Mouse (Mus musculus): ENCODE measurements around the gene Trat1. TPM values are rescaled to one million over a fixed set of nuclear protein-coding genes. Genes with fewer than 3 reads are reported as not detected.

The Trat1 gene
- polyA plus RNA-seq, 1 experiment from 2014 or later: not detected

DNA sequence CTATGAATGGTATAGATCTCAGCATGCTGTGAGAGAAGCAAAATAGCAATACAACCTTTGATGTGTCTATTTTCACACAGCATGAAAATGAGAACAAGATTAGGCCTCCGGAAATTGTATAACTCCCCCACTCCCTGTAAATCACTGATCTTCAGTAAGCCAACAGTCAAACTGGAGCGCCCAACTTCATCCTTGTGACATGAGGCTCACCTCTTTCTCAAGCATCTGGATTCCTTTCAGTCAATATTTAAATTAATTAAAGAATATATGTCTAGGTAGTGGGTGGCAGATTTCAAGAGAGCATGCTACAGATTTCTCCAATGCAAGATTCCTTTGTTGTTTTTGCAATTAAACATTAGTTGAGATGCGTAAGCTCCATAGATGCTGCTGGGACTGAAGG, 2.6 kb downstream of the Trat1 start:
- H3K9me3 ChIP-seq: no peaks in the 10 kb centered on the region
- H3K27ac ChIP-seq: no peak overlapping the region
- H3K36me3 ChIP-seq: no peaks in the 10 kb centered on the region
- no peak overlapping the region for H3K9ac ChIP-seq
- ATAC-seq (ENCODE audit: low FRiP score, low read depth): no peak
- H3K4me3 ChIP-seq: no peak overlapping the region
- H3K4me1 ChIP-seq: no peaks in the 10 kb centered on the region
- no peak overlapping the region for H3K4me2 ChIP-seq (replicated peaks)
- WGBS: 88% methylated on average over 3 of the region's 3 CpGs
- no peaks in the 10 kb centered on the region for H3K27me3 ChIP-seq

DNA sequence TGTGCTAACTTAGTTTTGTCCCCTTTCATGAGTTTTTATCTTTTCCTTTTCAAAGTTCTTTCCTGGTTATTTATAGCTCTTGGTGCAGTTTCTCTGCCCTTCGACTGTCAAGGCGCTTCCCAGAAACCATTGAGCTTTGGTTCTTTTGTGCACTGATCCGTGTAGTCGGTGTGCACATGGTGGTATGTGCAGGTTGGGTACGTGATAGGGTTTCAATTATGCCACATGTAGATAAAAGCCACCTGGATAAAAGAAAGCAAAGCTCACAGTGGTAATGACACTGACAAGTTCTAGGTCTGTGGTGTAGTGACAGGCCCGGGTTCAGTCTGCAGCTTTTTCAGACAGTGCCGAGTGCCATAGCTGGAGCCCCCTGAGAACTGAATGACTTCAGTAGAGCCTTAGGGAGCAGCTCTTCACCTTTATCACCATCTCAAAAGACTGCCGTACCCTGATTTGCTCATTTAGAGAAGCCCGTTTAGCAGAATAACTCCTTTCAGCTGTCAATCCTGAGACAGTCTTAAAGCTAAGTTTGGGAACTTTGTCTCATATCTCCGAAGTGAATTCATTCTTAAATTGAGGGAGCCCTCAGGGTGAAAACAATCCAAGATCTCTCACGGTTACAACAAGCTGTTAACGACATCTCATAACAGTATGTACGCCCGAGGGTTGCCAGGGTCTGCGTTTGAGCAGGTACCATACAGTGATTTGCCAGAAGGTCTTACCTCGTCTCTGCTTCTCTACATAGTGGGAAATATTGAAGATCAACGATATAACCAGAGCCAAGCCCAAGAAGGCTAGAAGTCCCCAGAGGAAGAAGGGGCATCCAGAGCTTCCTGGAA, 11.0 kb downstream of the Trat1 start:
- Histone ChIP-seq H3K36me3 (no peaks in the 10 kb centered on the region), H3K27ac (no peak overlapping the region), H3K27me3 (no peaks in the 10 kb centered on the region; the same call in 1 of the 2 replicates), H3K4me1 (peaks cover 10% of the 10 kb centered on the region), H3K9ac (no peak overlapping the region), H3K9me3 (no peaks in the 10 kb centered on the region), H3K4me2 (replicated peaks) (no peak overlapping the region), H3K4me3 (no peak overlapping the region)
- 53% methylated on average over 17 of the region's 17 CpGs for WGBS
- no peak for ATAC-seq (ENCODE audit: low FRiP score, low read depth)

DNA sequence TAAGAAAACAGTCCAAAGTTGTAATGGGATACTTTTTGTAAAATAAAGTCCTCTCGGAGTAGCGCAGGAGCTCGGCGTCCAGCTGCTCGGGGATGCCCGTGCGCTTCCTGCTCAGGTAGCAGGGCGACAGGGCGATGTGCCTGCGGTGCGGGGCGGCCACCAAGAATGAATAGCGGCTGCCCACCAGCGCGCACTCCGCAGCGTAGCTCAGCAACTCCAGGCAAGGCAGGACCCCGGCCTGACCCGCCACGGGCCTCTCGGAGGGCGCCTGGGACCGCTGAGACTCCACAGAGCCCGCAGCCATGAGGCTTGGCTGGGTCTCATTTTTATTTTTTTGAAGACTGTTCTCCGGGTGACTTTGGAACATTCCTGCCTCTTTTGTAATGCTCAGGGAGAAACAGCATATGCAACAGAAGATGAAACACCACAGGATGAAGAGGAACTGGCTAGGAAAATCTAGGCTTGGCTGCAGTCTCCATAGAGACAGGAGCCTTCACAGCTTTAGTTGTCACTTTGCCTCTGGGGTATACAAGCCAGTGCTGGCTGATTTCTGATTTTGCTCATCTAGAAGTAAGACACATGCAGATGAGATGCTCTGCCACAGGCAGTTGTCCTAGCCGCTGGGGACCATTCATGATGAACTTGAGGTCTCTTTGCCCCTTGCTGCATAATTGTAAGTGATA, 21.5 kb downstream of the Trat1 start:
- no peaks in the 10 kb centered on the region for H3K9me3 ChIP-seq
- no peaks in the 10 kb centered on the region for H3K36me3 ChIP-seq
- no peak overlapping the region for H3K9ac ChIP-seq
- H3K27me3 ChIP-seq: peaks cover 4% of the 10 kb centered on the region; the same call in 1 of the 2 replicates
- 13% methylated on average over 26 of the region's 26 CpGs for WGBS
- H3K27ac ChIP-seq: no peak overlapping the region
- H3K4me1 ChIP-seq: no peaks in the 10 kb centered on the region
- no peak for ATAC-seq (ENCODE audit: low FRiP score, low read depth)
- peak overlapping the region; percentile 62 for H3K4me2 ChIP-seq (replicated peaks)
- H3K4me3 ChIP-seq: peak overlapping the region; percentile 27

- Histone ChIP-seq H3K4me2 (replicated peaks) (no peak overlapping the region), H3K4me1 (no peaks in the 10 kb centered on the region), H3K36me3 (no peaks in the 10 kb centered on the region), H3K9me3 (no peaks in the 10 kb centered on the region), H3K9ac (no peak overlapping the region), H3K4me3 (no peak overlapping the region), H3K27ac (no peak overlapping the region), H3K27me3 (peaks cover under 1% of the 10 kb centered on the region; the same call in 1 of the 2 replicates)
- no peak for ATAC-seq (ENCODE audit: low FRiP score, low read depth)
- 87% methylated on average over 2 of the region's 2 CpGs for WGBS
These were observed 26.4 kb downstream of the Trat1 start for GRCm38 (mm10) chr16:48745418-48745817.

- no peak overlapping the region for H3K9ac ChIP-seq
- H3K27me3 ChIP-seq: no peaks in the 10 kb centered on the region
- no peaks in the 10 kb centered on the region for H3K36me3 ChIP-seq
- 73% methylated on average over 2 of the region's 2 CpGs for WGBS
- H3K4me2 ChIP-seq (replicated peaks): no peak overlapping the region
- ATAC-seq (ENCODE audit: low FRiP score, low read depth): no peak
- no peaks in the 10 kb centered on the region for H3K9me3 ChIP-seq
- no peak overlapping the region for H3K4me3 ChIP-seq
- no peaks in the 10 kb centered on the region for H3K4me1 ChIP-seq
- H3K27ac ChIP-seq: no peak overlapping the region
These were observed 26.8 kb downstream of the Trat1 start for GRCm38 (mm10) chr16:48745011-48745410.

- H3K4me3 ChIP-seq: no peak overlapping the region
- H3K27me3 ChIP-seq: no peaks in the 10 kb centered on the region
- no peaks in the 10 kb centered on the region for H3K4me1 ChIP-seq
- no peak overlapping the region for H3K4me2 ChIP-seq (replicated peaks)
- no peaks in the 10 kb centered on the region for H3K9me3 ChIP-seq
- H3K9ac ChIP-seq: no peak overlapping the region
- no peak overlapping the region for H3K27ac ChIP-seq
- ATAC-seq (ENCODE audit: low FRiP score, low read depth): no peak
- no peaks in the 10 kb centered on the region for H3K36me3 ChIP-seq
- 48% methylated on average over 3 of the region's 3 CpGs for WGBS
These were observed 30.3 kb downstream of the Trat1 start for GRCm38 (mm10) chr16:48741549-48741948.

- no peak overlapping the region for H3K4me3 ChIP-seq
- no peak overlapping the region for H3K27ac ChIP-seq
- no peaks in the 10 kb centered on the region for H3K27me3 ChIP-seq
- no peak overlapping the region for H3K4me2 ChIP-seq (replicated peaks)
- H3K4me1 ChIP-seq: no peaks in the 10 kb centered on the region
- no peak overlapping the region for H3K9ac ChIP-seq
- ATAC-seq (ENCODE audit: low FRiP score, low read depth): no peak
- H3K36me3 ChIP-seq: no peaks in the 10 kb centered on the region
- H3K9me3 ChIP-seq: no peaks in the 10 kb centered on the region
- 89% methylated on average over 6 of the region's 6 CpGs for WGBS
These were observed 31.8 kb downstream of the Trat1 start for GRCm38 (mm10) chr16:48739974-48740373.

DNA sequence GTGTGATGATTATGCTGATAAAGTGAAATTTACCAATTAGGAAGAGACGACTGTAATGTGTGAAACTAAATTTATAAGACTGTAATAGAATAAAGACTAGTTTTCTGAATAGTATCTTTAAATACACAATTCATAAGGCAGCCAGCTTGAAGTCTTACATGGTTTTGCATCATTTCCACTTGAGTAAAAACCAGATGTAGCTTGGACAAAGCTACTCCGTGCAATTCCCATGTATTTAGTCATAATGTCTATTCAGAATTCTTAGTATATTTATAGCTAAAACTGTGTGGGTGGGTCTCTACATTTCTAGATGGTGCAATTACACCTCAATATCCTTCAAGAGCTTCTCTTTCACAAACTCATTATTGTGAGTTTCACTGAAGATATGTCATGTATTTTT, 33.4 kb downstream of the Trat1 start:
- ATAC-seq (ENCODE audit: low FRiP score, low read depth): no peak
- no peaks in the 10 kb centered on the region for H3K9me3 ChIP-seq
- WGBS: 90% methylated on average over 2 of the region's 2 CpGs
- no peak overlapping the region for H3K4me3 ChIP-seq
- no peak overlapping the region for H3K9ac ChIP-seq
- no peaks in the 10 kb centered on the region for H3K4me1 ChIP-seq
- no peaks in the 10 kb centered on the region for H3K36me3 ChIP-seq
- H3K27ac ChIP-seq: no peak overlapping the region
- no peak overlapping the region for H3K4me2 ChIP-seq (replicated peaks)
- no peaks in the 10 kb centered on the region for H3K27me3 ChIP-seq

DNA sequence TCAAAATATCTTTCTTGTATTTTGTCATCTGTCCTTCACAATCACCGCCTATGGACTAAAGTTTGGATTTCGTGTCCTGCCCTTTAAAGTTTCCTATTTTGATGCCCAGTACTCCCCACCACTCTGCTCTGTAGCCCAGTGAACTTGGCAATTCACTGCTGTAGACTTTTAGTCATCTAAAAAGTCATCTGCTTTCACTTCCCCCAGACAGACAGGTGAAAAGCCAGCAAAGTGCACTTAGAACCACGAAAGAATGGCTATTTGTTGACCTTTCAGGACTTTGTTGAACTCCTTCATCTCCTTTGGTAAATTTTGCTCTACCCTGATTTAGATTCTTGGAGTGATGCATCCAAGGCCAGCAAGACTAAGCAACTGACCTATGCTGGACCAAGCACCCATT, 34.9 kb downstream of the Trat1 start:
- Histone ChIP-seq H3K36me3 (no peaks in the 10 kb centered on the region), H3K9ac (no peak overlapping the region), H3K27me3 (no peaks in the 10 kb centered on the region), H3K4me2 (replicated peaks) (no peak overlapping the region), H3K27ac (no peak overlapping the region), H3K9me3 (no peaks in the 10 kb centered on the region), H3K4me1 (no peaks in the 10 kb centered on the region), H3K4me3 (no peak overlapping the region)
- WGBS: 86% methylated on average over 3 of the region's 3 CpGs
- ATAC-seq (ENCODE audit: low FRiP score, low read depth): no peak

DNA sequence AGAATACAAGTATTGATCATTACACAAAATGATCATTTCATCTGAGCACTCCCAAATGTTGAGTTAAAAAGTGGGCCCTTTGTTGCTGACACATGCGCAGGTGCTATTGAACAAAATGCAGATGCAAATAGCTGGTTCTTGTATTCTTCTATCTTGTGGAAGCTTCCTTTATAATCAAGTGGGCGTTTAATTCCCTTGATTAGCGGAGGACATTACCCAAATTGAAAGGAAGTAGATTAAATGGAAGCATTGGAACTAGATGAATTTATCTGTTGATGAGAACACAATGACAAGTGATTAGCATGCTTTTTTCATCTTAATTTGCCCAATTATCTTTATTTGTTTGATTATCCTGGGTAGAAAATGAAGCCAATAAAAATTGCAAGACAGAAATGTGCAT, 51.6 kb downstream of the Trat1 start:
- Histone ChIP-seq H3K4me3 (no peak overlapping the region), H3K9ac (no peak overlapping the region), H3K27ac (no peak overlapping the region), H3K4me1 (peaks cover 4% of the 10 kb centered on the region), H3K9me3 (no peaks in the 10 kb centered on the region), H3K27me3 (no peaks in the 10 kb centered on the region), H3K36me3 (no peaks in the 10 kb centered on the region), H3K4me2 (replicated peaks) (no peak overlapping the region)
- ATAC-seq (ENCODE audit: low FRiP score, low read depth): no peak
- 84% methylated on average over 3 of the region's 3 CpGs for WGBS

DNA sequence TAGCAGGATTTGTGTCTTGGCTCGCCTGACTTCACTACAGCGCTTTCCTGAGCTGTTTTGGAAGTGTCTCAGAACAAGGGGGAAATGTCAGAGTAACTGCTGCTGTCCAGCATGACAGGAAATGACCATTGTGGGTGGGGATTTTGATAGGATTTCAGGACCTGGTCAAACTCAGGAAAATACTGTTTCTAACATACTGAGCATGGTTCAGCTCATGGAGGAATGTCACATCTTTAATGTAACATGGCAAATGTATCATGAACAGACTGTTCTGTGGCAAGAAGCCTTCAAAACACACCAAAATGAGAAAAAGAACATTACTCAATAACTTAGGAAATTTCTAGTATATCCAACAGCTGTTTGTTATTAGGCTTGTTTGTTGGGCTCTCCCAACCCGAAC, 52.1 kb downstream of the Trat1 start:
- no peaks in the 10 kb centered on the region for H3K9me3 ChIP-seq
- H3K4me3 ChIP-seq: no peak overlapping the region
- peaks cover 4% of the 10 kb centered on the region for H3K4me1 ChIP-seq
- WGBS: 54% methylated on average over 3 of the region's 3 CpGs
- H3K27ac ChIP-seq: no peak overlapping the region
- no peak overlapping the region for H3K4me2 ChIP-seq (replicated peaks)
- ATAC-seq (ENCODE audit: low FRiP score, low read depth): no peak
- H3K36me3 ChIP-seq: no peaks in the 10 kb centered on the region
- no peaks in the 10 kb centered on the region for H3K27me3 ChIP-seq
- no peak overlapping the region for H3K9ac ChIP-seq

- Histone ChIP-seq H3K4me3 (no peak overlapping the region), H3K9ac (no peak overlapping the region), H3K4me2 (replicated peaks) (no peak overlapping the region), H3K27me3 (no peaks in the 10 kb centered on the region), H3K9me3 (no peaks in the 10 kb centered on the region), H3K36me3 (no peaks in the 10 kb centered on the region), H3K4me1 (peaks cover 4% of the 10 kb centered on the region), H3K27ac (no peak overlapping the region)
- no peak for ATAC-seq (ENCODE audit: low FRiP score, low read depth)
These were observed 55.5 kb downstream of the Trat1 start for GRCm38 (mm10) chr16:48716343-48716742.
